Mouse (Mus musculus): ENCODE measurements at regions not wholly inside any gene's neighbourhood (a gene's known extent, or its start where the extent isn't known, plus 50 kb on each side); places are given as distances from the start of the nearest gene placed in this dataset.

DNA sequence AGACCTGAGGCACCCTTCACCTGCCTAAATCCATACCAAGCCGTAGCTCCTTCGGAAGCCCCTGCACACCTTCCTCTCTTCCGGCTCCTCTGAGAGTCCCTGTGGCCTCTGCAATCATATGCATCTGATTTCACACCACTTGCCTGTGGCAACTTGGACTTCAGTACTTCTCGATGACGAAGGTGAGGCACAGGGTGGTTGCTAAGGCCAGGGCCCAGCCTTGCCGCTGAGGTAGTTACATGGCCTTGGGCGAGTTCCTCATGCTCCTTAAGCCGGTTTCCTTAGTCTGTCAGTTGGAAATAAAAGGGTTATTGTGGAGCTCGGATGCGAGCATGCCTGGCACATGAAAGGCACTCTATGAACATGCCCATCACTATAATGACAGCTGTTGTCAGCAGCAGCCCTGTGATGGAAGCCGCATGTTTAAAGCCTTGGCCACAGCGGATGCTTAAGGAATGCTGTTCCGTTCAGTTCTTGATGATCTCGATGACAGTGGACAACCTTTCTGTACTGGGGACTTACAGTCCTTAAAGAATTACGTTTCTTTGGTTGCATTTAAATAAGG is 162.0 kb upstream of the Zfp703 start:
- TF ChIP-seq GATA1 (IDR thresholded peaks at IDR 0.05; ENCODE audit: low read length) = no peak

- TF ChIP-seq GATA1 (IDR thresholded peaks at IDR 0.05; ENCODE audit: low read length) = no peak
These were observed 160.1 kb upstream of the Zfp703 start for GRCm38 (mm10) chr8:26816977-26817376.

DNA sequence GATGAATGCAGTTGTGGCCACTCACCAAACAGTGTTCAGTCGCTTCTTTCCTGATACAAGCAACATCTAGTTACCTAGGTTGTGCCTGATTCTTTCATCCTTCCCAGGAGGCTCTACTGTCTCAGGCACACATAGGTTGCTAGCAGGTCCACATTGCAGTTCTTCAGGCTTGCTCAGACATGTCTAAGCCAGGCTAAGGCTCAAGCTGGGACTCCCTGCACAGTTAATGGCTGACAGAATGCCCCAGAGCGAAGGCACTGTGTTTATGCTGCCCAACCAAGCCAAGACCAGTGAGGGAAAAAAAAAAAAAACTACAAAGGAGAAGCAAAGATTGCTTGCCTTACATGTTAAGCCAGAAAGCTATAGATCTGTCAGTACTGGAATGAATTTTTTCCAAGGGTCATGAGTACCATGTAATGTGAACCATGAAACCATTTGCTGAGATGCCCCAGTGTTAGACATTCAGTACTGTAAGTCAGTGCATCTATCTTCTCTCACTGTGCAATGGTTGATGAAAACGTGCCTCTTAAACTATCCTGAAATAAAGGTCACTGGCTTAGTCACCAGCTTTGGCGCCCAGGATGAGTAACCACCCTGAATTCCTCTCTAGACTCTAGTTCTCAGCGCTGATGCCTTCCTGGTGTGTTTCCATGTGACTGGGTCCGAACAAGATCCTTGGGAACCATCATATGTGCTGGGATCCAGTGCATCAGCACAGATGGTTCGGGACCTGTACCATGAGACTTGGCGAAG is 152.8 kb upstream of the Zfp703 start:
- TF ChIP-seq GATA1 (IDR thresholded peaks at IDR 0.05; ENCODE audit: low read length) = no peak

GRCm38 (mm10) chr8:26828311-26828909 is 148.7 kb upstream of the Zfp703 start:
- no peak for TF ChIP-seq GATA1 (IDR thresholded peaks at IDR 0.05; ENCODE audit: low read length)

- TF ChIP-seq GATA1 (IDR thresholded peaks at IDR 0.05; ENCODE audit: low read length) = no peak
These were observed 147.8 kb upstream of the Zfp703 start for GRCm38 (mm10) chr8:26829313-26829712.

DNA sequence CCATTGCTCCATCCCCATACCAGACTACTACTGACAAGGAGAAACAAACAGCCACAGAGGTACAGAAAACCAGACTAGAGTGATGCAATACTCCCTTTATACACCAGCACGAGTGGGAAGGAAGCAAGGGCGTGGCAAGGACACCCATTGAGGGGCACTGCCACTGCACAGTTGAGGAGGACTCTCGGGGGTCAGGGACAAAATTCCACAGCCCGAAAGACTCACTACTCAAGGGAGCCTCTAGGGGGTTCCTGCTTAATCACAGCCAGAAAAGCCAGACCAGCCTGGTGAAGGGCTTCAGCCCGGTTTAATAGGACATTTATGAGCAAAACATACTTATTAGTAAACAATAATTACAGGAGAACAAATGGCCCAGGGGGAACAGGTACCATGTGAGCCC is 146.0 kb upstream of the Zfp703 start:
- TF ChIP-seq GATA1 (IDR thresholded peaks at IDR 0.05; ENCODE audit: low read length) = no peak

- no peak for TF ChIP-seq GATA1 (IDR thresholded peaks at IDR 0.05; ENCODE audit: low read length)
These were observed 145.3 kb upstream of the Zfp703 start for GRCm38 (mm10) chr8:26831790-26832189.

GRCm38 (mm10) chr8:26832546-26832945 is 144.6 kb upstream of the Zfp703 start:
- no peak for TF ChIP-seq GATA1 (IDR thresholded peaks at IDR 0.05; ENCODE audit: low read length)

DNA sequence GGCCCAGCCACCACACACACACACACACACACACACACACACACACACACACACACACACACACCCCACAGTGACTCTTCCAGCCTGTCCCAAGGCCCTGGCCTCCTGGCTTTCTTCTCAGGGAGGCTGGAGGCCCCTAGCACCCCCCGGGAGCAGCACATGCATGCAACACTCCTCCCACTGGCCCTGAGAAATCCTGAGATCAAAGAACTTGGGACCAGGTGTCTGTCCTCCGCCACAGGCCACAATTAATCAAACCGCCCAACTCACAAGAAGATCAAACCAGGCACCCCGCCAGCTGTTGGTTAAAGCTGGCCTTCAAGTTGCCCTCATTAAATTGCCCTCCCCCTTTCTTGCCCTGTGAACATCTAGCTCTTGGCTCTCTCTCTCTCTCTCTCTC is 143.8 kb upstream of the Zfp703 start:
- no peak for TF ChIP-seq GATA1 (IDR thresholded peaks at IDR 0.05; ENCODE audit: low read length)

- TF ChIP-seq GATA1 (IDR thresholded peaks at IDR 0.05; ENCODE audit: low read length) = no peak
These were observed 143.3 kb upstream of the Zfp703 start for GRCm38 (mm10) chr8:26833784-26834183.

- no peak for TF ChIP-seq GATA1 (IDR thresholded peaks at IDR 0.05; ENCODE audit: low read length)
These were observed 142.5 kb upstream of the Zfp703 start for GRCm38 (mm10) chr8:26834604-26835003.

- no peak for TF ChIP-seq GATA1 (IDR thresholded peaks at IDR 0.05; ENCODE audit: low read length)
These were observed 142.0 kb upstream of the Zfp703 start for GRCm38 (mm10) chr8:26835076-26835475.

- TF ChIP-seq GATA1 (IDR thresholded peaks at IDR 0.05; ENCODE audit: low read length) = no peak
These were observed 141.5 kb upstream of the Zfp703 start for GRCm38 (mm10) chr8:26835616-26836015.

DNA sequence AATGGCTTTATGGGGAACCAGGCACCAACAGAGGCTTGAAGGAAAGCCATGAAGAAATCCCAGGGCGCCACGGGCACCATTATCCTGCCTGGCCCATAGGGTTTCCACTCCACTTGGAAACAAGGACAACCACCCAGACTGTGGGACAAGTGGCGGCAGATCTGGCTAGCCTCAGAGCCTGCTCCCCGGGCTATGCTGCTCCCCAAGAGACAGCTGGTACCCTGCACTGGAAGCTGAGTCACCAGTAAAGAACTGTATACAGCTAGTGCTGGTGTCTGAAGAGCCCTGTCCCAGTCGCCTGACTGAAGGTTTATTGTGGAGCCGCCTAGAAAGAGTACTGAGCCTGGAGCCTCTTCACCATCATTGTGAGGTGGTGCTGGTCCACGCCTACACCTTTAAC is 140.6 kb upstream of the Zfp703 start:
- no peak for TF ChIP-seq GATA1 (IDR thresholded peaks at IDR 0.05; ENCODE audit: low read length)

- no peak for TF ChIP-seq GATA1 (IDR thresholded peaks at IDR 0.05; ENCODE audit: low read length)
These were observed 136.8 kb upstream of the Zfp703 start for GRCm38 (mm10) chr8:26840286-26840685.

- no peak for TF ChIP-seq GATA1 (IDR thresholded peaks at IDR 0.05; ENCODE audit: low read length)
These were observed 136.1 kb upstream of the Zfp703 start for GRCm38 (mm10) chr8:26840745-26841680.

Measured in G1E-ER4 (cell line).